Mouse (Mus musculus): Measurements from ENCODE around the gene Phldb2. TPM values are rescaled to one million over a fixed set of nuclear protein-coding genes. Genes with fewer than 3 reads are reported as not detected.

Phldb2 gene
- 6.5 and 7.6 TPM in 2 replicates for polyA plus RNA-seq (2014; fragmentation: Nextera tagmentation; extraction: Ambion mirVana)

DNA sequence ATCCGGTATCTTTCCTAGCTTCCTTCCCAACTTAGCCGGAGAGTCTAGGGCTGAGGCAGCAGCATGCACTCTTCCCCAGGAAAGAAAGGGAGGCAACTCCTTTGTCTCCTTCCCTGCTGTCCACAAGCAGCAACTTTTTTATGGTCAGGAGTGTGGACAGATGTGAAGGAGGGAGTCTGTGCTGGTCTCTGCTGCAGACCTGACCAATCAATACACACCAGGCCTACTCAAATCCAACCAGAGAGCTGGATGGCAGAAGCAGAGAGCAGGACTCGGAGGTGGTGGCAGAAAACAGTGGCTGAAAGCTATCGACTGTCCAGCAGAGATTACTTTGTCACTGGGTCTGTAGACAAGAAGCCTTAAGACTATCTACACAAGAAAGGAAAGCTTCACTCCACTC lies at the start of gene Phldb2:
TSS of gene Phldb2 (minus strand) at position 205 of the 400 bp plus-strand sequence.
- no peak for ATAC-seq
- Histone ChIP-seq H3K4me3 (ENCODE audit: low read depth, low read length) (no peak within 1 kb of the TSS), H3K9ac (ENCODE audit: low read length) (no peak within 1 kb of the TSS), H3K36me3 (ENCODE audit: control insufficient read depth, insufficient read depth, low read length) (no peaks in the 10 kb centered on the region), H3K9me3 (replicated peaks; ENCODE audit: control insufficient read depth, low read length) (no peaks in the 10 kb centered on the region), H3K27ac (ENCODE audit: low read depth, low read length) (no peak within 1 kb of the TSS), H3K4me2 (ENCODE audit: low read length) (no peak within 1 kb of the TSS), H3K27me3 (replicated peaks; ENCODE audit: control insufficient read depth, insufficient read depth, low read length) (no peaks in the 10 kb centered on the region), H3K4me1 (ENCODE audit: control insufficient read depth, insufficient read depth, low read length) (no peaks in the 10 kb centered on the region)
- DNase-seq (ENCODE audit: low spot score), result no peak
- 91% methylated on average over 4 of the region's 4 CpGs for whole genome bisulfite sequencing

GRCm38 (mm10) chr16:46001550-46002166 lies 48.3 kb upstream of the Phldb2 start:
- H3K27me3 ChIP-seq (replicated peaks; ENCODE audit: control insufficient read depth, insufficient read depth, low read length), result no peaks in the 10 kb centered on the region
- H3K4me1 ChIP-seq (ENCODE audit: control insufficient read depth, insufficient read depth, low read length), result peaks cover 15% of the 10 kb centered on the region
- ATAC-seq (no peak), DNase-seq (ENCODE audit: low spot score) (no peak)
- WGBS, result 76% methylated on average over 10 of the region's 10 CpGs
- no peak overlapping the region for H3K9ac ChIP-seq (ENCODE audit: low read length)
- H3K9me3 ChIP-seq (replicated peaks; ENCODE audit: control insufficient read depth, low read length), result no peaks in the 10 kb centered on the region
- H3K4me2 ChIP-seq (ENCODE audit: low read length), result no peak overlapping the region
- no peak overlapping the region for H3K27ac ChIP-seq (ENCODE audit: low read depth, low read length)
- no peak overlapping the region for H3K4me3 ChIP-seq (ENCODE audit: low read depth, low read length)
- H3K36me3 ChIP-seq (ENCODE audit: control insufficient read depth, insufficient read depth, low read length), result no peaks in the 10 kb centered on the region

- no peak overlapping the region for H3K9ac ChIP-seq (ENCODE audit: low read length)
- no peak overlapping the region for H3K4me3 ChIP-seq (ENCODE audit: low read depth, low read length)
- H3K4me1 ChIP-seq (ENCODE audit: control insufficient read depth, insufficient read depth, low read length), result peaks cover 15% of the 10 kb centered on the region
- H3K4me2 ChIP-seq (ENCODE audit: low read length), result no peak overlapping the region
- no peak overlapping the region for H3K27ac ChIP-seq (ENCODE audit: low read depth, low read length)
- no peak for ATAC-seq
- WGBS, result 81% methylated on average over 3 of the region's 3 CpGs
- no peaks in the 10 kb centered on the region for H3K36me3 ChIP-seq (ENCODE audit: control insufficient read depth, insufficient read depth, low read length)
- DNase-seq (ENCODE audit: low spot score), result no peak
- H3K9me3 ChIP-seq (replicated peaks; ENCODE audit: control insufficient read depth, low read length), result no peaks in the 10 kb centered on the region
- H3K27me3 ChIP-seq (replicated peaks; ENCODE audit: control insufficient read depth, insufficient read depth, low read length), result no peaks in the 10 kb centered on the region
Measured at GRCm38 (mm10) chr16:46000976-46001375, 47.6 kb upstream of the Phldb2 start.

- H3K4me1 ChIP-seq (ENCODE audit: control insufficient read depth, insufficient read depth, low read length), result peaks cover 15% of the 10 kb centered on the region
- no peaks in the 10 kb centered on the region for H3K9me3 ChIP-seq (replicated peaks; ENCODE audit: control insufficient read depth, low read length)
- no peak overlapping the region for H3K9ac ChIP-seq (ENCODE audit: low read length)
- peak overlapping the region; percentile 28; the same call in 1 of the 2 replicates for H3K27ac ChIP-seq (ENCODE audit: low read depth, low read length)
- ATAC-seq (peak; percentile 91), DNase-seq (ENCODE audit: low spot score) (peak; percentile 84)
- H3K27me3 ChIP-seq (replicated peaks; ENCODE audit: control insufficient read depth, insufficient read depth, low read length), result no peaks in the 10 kb centered on the region
- no peak overlapping the region for H3K4me3 ChIP-seq (ENCODE audit: low read depth, low read length)
- H3K36me3 ChIP-seq (ENCODE audit: control insufficient read depth, insufficient read depth, low read length), result no peaks in the 10 kb centered on the region
- 0 out of 2 replicates have a peak overlapping the region, but pooled peaks have one; percentile 0 for H3K4me2 ChIP-seq (ENCODE audit: low read length)
- WGBS, result 19% methylated on average over 10 of the region's 10 CpGs
Measured at GRCm38 (mm10) chr16:45999374-46000191, 46.2 kb upstream of the Phldb2 start.

- Histone ChIP-seq H3K9ac (ENCODE audit: low read length) (no peak overlapping the region), H3K4me2 (ENCODE audit: low read length) (no peak overlapping the region), H3K9me3 (replicated peaks; ENCODE audit: control insufficient read depth, low read length) (no peaks in the 10 kb centered on the region), H3K36me3 (ENCODE audit: control insufficient read depth, insufficient read depth, low read length) (no peaks in the 10 kb centered on the region), H3K4me1 (ENCODE audit: control insufficient read depth, insufficient read depth, low read length) (peaks cover 15% of the 10 kb centered on the region), H3K4me3 (ENCODE audit: low read depth, low read length) (no peak overlapping the region), H3K27ac (ENCODE audit: low read depth, low read length) (no peak overlapping the region), H3K27me3 (replicated peaks; ENCODE audit: control insufficient read depth, insufficient read depth, low read length) (no peaks in the 10 kb centered on the region)
- WGBS, result 79% methylated on average over 7 of the region's 7 CpGs
- no peak for DNase-seq (ENCODE audit: low spot score)
- ATAC-seq, result no peak
Measured at GRCm38 (mm10) chr16:45998231-45998630, 44.8 kb upstream of the Phldb2 start.

DNA sequence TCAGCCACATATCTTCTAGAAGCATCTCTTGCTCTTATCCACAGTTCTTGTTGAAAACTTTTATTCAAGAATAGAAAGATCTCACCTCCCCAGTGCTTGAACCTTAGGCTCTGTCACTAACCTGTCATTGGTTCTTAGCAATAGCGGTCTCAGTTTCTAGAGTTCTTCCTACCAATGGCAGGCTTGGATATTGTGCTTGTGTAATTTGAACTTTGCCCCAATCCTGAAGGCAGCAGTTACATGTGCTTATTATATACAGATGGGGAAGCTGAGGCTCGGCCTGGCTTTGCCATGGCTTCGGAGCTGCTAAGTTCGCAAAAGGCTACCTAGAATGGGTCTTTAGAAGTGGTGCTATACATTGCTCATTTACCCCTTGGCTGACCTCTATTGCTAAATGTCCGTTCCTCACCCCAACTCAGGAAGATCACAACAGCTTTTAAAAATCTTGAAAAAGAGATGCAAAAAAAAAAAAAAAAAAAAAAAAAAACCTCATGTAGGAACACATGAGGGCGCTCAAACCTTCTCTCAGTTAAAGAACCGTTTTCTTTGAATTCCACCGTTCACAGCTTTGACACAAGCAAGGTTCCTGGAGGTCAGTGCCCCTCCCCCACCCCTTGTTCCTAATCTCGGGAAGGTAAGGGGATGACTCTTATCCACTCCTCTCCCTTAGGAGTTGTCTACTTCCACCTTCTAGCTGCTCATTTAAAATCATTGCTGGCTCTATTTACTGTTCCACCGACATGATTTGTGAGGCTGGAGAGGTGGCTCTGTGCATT lies 37.7 kb upstream of the Phldb2 start:
- no peak overlapping the region for H3K4me2 ChIP-seq (ENCODE audit: low read length)
- no peaks in the 10 kb centered on the region for H3K36me3 ChIP-seq (ENCODE audit: control insufficient read depth, insufficient read depth, low read length)
- H3K4me3 ChIP-seq (ENCODE audit: low read depth, low read length), result no peak overlapping the region
- DNase-seq (ENCODE audit: low spot score) (peak; percentile 58), ATAC-seq (peak; percentile 23; the same call in 1 of the 2 replicates)
- no peak overlapping the region for H3K27ac ChIP-seq (ENCODE audit: low read depth, low read length)
- H3K9ac ChIP-seq (ENCODE audit: low read length), result no peak overlapping the region
- no peaks in the 10 kb centered on the region; the same call in 1 of the 2 replicates for H3K4me1 ChIP-seq (ENCODE audit: control insufficient read depth, insufficient read depth, low read length)
- H3K9me3 ChIP-seq (replicated peaks; ENCODE audit: control insufficient read depth, low read length), result no peaks in the 10 kb centered on the region
- WGBS, result 47% methylated on average over 10 of the region's 10 CpGs
- no peaks in the 10 kb centered on the region for H3K27me3 ChIP-seq (replicated peaks; ENCODE audit: control insufficient read depth, insufficient read depth, low read length)

- Histone ChIP-seq H3K4me2 (ENCODE audit: low read length) (no peak overlapping the region), H3K4me1 (ENCODE audit: control insufficient read depth, insufficient read depth, low read length) (no peaks in the 10 kb centered on the region; the same call in 1 of the 2 replicates), H3K27ac (ENCODE audit: low read depth, low read length) (no peak overlapping the region), H3K9ac (ENCODE audit: low read length) (no peak overlapping the region), H3K9me3 (replicated peaks; ENCODE audit: control insufficient read depth, low read length) (no peaks in the 10 kb centered on the region), H3K4me3 (ENCODE audit: low read depth, low read length) (no peak overlapping the region), H3K27me3 (replicated peaks; ENCODE audit: control insufficient read depth, insufficient read depth, low read length) (no peaks in the 10 kb centered on the region), H3K36me3 (ENCODE audit: control insufficient read depth, insufficient read depth, low read length) (no peaks in the 10 kb centered on the region)
- 19% methylated on average over 1 of the region's 1 CpGs for WGBS
- DNase-seq (ENCODE audit: low spot score) (no peak), ATAC-seq (no peak)
Measured at GRCm38 (mm10) chr16:45986236-45986635, 32.8 kb upstream of the Phldb2 start.

- peak; percentile 21 for DNase-seq (ENCODE audit: low spot score)
Measured at GRCm38 (mm10) chr16:45984610-45985606, 31.5 kb upstream of the Phldb2 start.

More at GRCm38 (mm10) chr16:45984610-45985606, 31.5 kb upstream of the Phldb2 start:
- H3K4me1 ChIP-seq (ENCODE audit: control insufficient read depth, insufficient read depth, low read length), result no peaks in the 10 kb centered on the region; the same call in 1 of the 2 replicates
- no peak overlapping the region for H3K4me2 ChIP-seq (ENCODE audit: low read length)
- no peak overlapping the region for H3K9ac ChIP-seq (ENCODE audit: low read length)
- H3K27me3 ChIP-seq (replicated peaks; ENCODE audit: control insufficient read depth, insufficient read depth, low read length), result no peaks in the 10 kb centered on the region
- 0 out of 2 replicates have a peak, but pooled peaks cover 3% of the 10 kb centered on the region for H3K36me3 ChIP-seq (ENCODE audit: control insufficient read depth, insufficient read depth, low read length)
- H3K27ac ChIP-seq (ENCODE audit: low read depth, low read length), result no peak overlapping the region
- ATAC-seq, result no peak
- no peaks in the 10 kb centered on the region for H3K9me3 ChIP-seq (replicated peaks; ENCODE audit: control insufficient read depth, low read length)
- H3K4me3 ChIP-seq (ENCODE audit: low read depth, low read length), result no peak overlapping the region
- WGBS, result 82% methylated on average over 4 of the region's 4 CpGs

Data from forebrain, embryonic 14.5 days (tissue).